Mouse (Mus musculus) limb, embryonic 13.5 days (tissue): ENCODE measurements around the gene Pou2af1. TPM values are rescaled to one million over a fixed set of nuclear protein-coding genes. Genes with fewer than 3 reads are reported as not detected.

Experiments
- ATAC-seq: fragments of 200-750 bp; cut with Nextera tagmentation; 2 replicates; pipeline ENCODE4 v1.8.0; 2017; ENCODE audit warnings: low read depth, moderate number of reproducible peaks, moderate TSS enrichment; ENCODE audit not compliant: low FRiP score
- H3K27ac ChIP-seq: fragments of 300-500 bp; sonication (generic); 2 replicates; pipeline ENCODE4 v1.5.1; 2015; ENCODE audit warnings: inconsistent platforms, mild to moderate bottlenecking, moderate library complexity
- H3K27me3 ChIP-seq: fragments of 300-500 bp; sonication (generic); 2 replicates; pipeline ENCODE4 v1.6.1; 2015; ENCODE audit warnings: mild to moderate bottlenecking, inconsistent platforms
- H3K36me3 ChIP-seq: fragments of 300-500 bp; sonication (generic); 2 replicates; pipeline ENCODE4 v1.6.1; 2015; ENCODE audit warnings: inconsistent platforms, mild to moderate bottlenecking, moderate library complexity
- H3K4me1 ChIP-seq: fragments of 300-500 bp; sonication (generic); 2 replicates; pipeline ENCODE4 v1.6.1; 2015; ENCODE audit warnings: inconsistent platforms
- H3K4me2 ChIP-seq: fragments of 300-500 bp; sonication (generic); replicated peaks from 2 replicates; pipeline ENCODE4 v1.6.1; 2015; ENCODE audit warnings: inconsistent platforms, mild to moderate bottlenecking, moderate library complexity
- H3K4me3 ChIP-seq: fragments of 300-500 bp; sonication (generic); 2 replicates; pipeline ENCODE4 v1.5.1; 2015; ENCODE audit warnings: moderate library complexity, mild to moderate bottlenecking, inconsistent platforms
- H3K9ac ChIP-seq: fragments of 300-500 bp; sonication (generic); 2 replicates; pipeline ENCODE4 v1.6.1; 2015; ENCODE audit warnings: mild to moderate bottlenecking, inconsistent platforms
- H3K9me3 ChIP-seq: fragments of 300-500 bp; sonication (generic); 2 replicates; pipeline ENCODE4 v1.6.1; 2016; ENCODE audit warnings: inconsistent platforms
- WGBS: fragments of 180-500 bp; shearing (Covaris S2); methylation state at CpG from one replicate; pipeline ENCODE4 v1.1.7; 2015; 5-methylcytosine and 5-hydroxymethylcytosine counted together
- polyA plus RNA-seq: library from polyadenylated mRNA; unstranded; fragments of >200 nt; fragmentation: Nextera tagmentation; extraction: Ambion mirVana; gene quantifications from 2 replicates; pipeline ENCODE4 v1.2.1, GENCODE M21; 2015

The Pou2af1 gene
- polyA plus RNA-seq = not detected in 2 replicates

- Histone ChIP-seq H3K4me3 (no peak within 1 kb of the TSS), H3K4me2 (no peak within 1 kb of the TSS), H3K9ac (no peak within 1 kb of the TSS), H3K36me3 (no peaks in the 10 kb centered on the region), H3K9me3 (no peaks in the 10 kb centered on the region), H3K4me1 (0 out of 2 replicates have a peak, but pooled peaks cover 3% of the 10 kb centered on the region), H3K27ac (no peak within 1 kb of the TSS), H3K27me3 (no peaks in the 10 kb centered on the region)
- 76% methylated on average over 20 of the region's 20 CpGs for WGBS
- no peak for ATAC-seq
Observed at GRCm38 (mm10) chr9:51213023-51213728, at the start of gene Pou2af1. Pou2af1 (plus strand) TSS chr9:51213708.

- Histone ChIP-seq H3K9me3 (no peaks in the 10 kb centered on the region), H3K4me3 (no peak overlapping the region), H3K36me3 (no peaks in the 10 kb centered on the region), H3K9ac (no peak overlapping the region), H3K4me1 (peaks cover 7% of the 10 kb centered on the region; the same call in 1 of the 2 replicates), H3K4me2 (no peak overlapping the region), H3K27me3 (peaks cover 19% of the 10 kb centered on the region), H3K27ac (no peak overlapping the region)
- no peak for ATAC-seq
- WGBS = 80% methylated on average over 5 of the region's 5 CpGs
Observed at GRCm38 (mm10) chr9:51163989-51164388, 49.5 kb upstream of the Pou2af1 start.

DNA sequence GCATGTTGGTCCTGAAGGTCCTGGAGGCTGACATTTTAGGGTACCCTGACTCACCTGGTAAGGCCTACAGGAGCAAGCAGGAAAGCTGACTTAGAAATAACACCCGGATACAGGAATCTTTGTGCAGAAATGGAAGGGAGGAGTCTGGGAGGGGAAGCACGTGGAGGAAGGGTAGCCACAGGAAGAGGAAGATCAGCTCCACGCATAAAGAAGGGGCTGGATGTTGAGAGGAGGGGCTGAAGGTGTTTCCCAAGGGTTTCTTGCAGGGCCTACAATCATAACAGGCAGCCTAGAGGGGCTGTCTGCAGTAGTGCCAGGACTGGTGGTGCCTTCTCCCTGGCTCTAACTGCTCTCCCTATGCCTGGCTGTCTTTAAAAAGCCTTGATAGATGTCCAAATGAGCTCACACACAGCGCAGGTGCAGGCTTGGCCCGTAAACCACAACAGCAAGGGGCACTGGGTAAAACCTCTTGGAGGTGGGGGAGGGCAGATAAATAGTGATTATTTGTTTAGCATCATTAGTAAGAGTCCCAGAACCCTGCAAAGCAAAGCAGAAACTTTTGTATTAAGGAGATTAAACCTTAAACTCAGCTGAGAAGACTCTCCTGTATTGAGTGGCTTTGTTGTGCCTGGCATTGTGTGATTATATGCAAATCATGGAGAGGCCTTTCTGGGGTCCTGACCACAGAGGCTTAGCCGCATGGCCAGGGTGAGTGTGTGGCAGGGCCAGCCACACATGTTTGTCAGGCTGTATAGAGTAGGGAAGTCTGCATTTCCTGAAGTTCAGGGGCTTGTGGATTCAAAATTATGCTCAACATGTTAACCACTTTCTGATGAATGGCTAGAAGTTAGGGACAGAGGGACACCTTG, 48.0 kb upstream of the Pou2af1 start, which contains the start of gene Gm32742:
Gm32742 (minus strand) TSS at position 206 of the 869 bp plus-strand sequence.
- Histone ChIP-seq H3K27ac (no peak within 1 kb of the TSS), H3K36me3 (no peaks in the 10 kb centered on the region), H3K9ac (no peak within 1 kb of the TSS), H3K9me3 (no peaks in the 10 kb centered on the region), H3K4me2 (no peak within 1 kb of the TSS), H3K27me3 (peaks cover 5% of the 10 kb centered on the region), H3K4me3 (no peak within 1 kb of the TSS), H3K4me1 (peaks cover 7% of the 10 kb centered on the region; the same call in 1 of the 2 replicates)
- no peak for ATAC-seq
- 41% methylated on average over 6 of the region's 6 CpGs for WGBS

- H3K27ac ChIP-seq = no peak overlapping the region
- H3K4me1 ChIP-seq = peaks cover 7% of the 10 kb centered on the region; the same call in 1 of the 2 replicates
- H3K4me3 ChIP-seq = no peak overlapping the region
- no peaks in the 10 kb centered on the region for H3K36me3 ChIP-seq
- no peaks in the 10 kb centered on the region for H3K27me3 ChIP-seq
- H3K4me2 ChIP-seq = no peak overlapping the region
- 69% methylated on average over 11 of the region's 11 CpGs for WGBS
- H3K9ac ChIP-seq = no peak overlapping the region
- no peak for ATAC-seq
- no peaks in the 10 kb centered on the region for H3K9me3 ChIP-seq
Observed at GRCm38 (mm10) chr9:51167954-51168353, 45.6 kb upstream of the Pou2af1 start.

DNA sequence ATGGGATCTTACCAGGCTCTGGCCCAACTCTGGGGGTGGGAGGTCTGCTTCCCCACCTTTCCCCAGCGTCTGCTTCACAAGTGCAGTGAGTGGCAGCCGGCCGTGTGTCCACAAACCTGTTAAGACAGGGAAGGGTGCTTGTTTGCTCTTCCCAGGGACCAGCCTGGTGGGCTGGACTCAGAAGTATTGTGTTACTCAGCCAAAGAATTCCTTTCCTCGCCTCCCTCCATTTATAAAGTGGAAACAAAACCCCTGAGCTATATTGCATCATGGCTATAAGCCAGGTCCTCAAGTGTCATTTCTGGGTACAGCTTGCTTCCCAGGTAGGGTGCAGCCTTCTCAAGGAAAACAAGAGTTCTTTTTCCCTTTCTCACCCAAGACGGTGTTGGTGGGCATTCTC, 44.8 kb upstream of the Pou2af1 start:
- Histone ChIP-seq H3K27me3 (no peaks in the 10 kb centered on the region), H3K4me1 (peaks cover 7% of the 10 kb centered on the region; the same call in 1 of the 2 replicates), H3K4me2 (no peak overlapping the region), H3K9ac (no peak overlapping the region), H3K4me3 (no peak overlapping the region), H3K9me3 (no peaks in the 10 kb centered on the region), H3K36me3 (no peaks in the 10 kb centered on the region), H3K27ac (no peak overlapping the region)
- ATAC-seq = no peak
- WGBS = 65% methylated on average over 5 of the region's 5 CpGs

- ATAC-seq = no peak
- Histone ChIP-seq H3K9me3 (no peaks in the 10 kb centered on the region), H3K9ac (no peak overlapping the region), H3K27ac (no peak overlapping the region), H3K4me3 (no peak overlapping the region), H3K4me1 (peaks cover 7% of the 10 kb centered on the region; the same call in 1 of the 2 replicates), H3K36me3 (no peaks in the 10 kb centered on the region), H3K4me2 (no peak overlapping the region), H3K27me3 (no peaks in the 10 kb centered on the region)
- WGBS = 84% methylated on average over 7 of the region's 7 CpGs
Observed at GRCm38 (mm10) chr9:51169133-51169532, 44.4 kb upstream of the Pou2af1 start.

GRCm38 (mm10) chr9:51170298-51170697, 43.2 kb upstream of the Pou2af1 start:
- no peak overlapping the region for H3K9ac ChIP-seq
- H3K4me1 ChIP-seq = peaks cover 7% of the 10 kb centered on the region; the same call in 1 of the 2 replicates
- no peaks in the 10 kb centered on the region for H3K9me3 ChIP-seq
- H3K36me3 ChIP-seq = no peaks in the 10 kb centered on the region
- H3K27ac ChIP-seq = no peak overlapping the region
- no peak for ATAC-seq
- H3K4me3 ChIP-seq = no peak overlapping the region
- WGBS = 69% methylated on average over 6 of the region's 6 CpGs
- no peaks in the 10 kb centered on the region for H3K27me3 ChIP-seq
- H3K4me2 ChIP-seq = no peak overlapping the region

- no peak overlapping the region for H3K4me3 ChIP-seq
- H3K36me3 ChIP-seq = no peaks in the 10 kb centered on the region
- H3K9ac ChIP-seq = no peak overlapping the region
- no peak overlapping the region for H3K4me2 ChIP-seq
- no peak for ATAC-seq
- H3K4me1 ChIP-seq = no peaks in the 10 kb centered on the region
- H3K27ac ChIP-seq = no peak overlapping the region
- H3K27me3 ChIP-seq = no peaks in the 10 kb centered on the region
- H3K9me3 ChIP-seq = no peaks in the 10 kb centered on the region
- 59% methylated on average over 8 of the region's 8 CpGs for WGBS
Observed at GRCm38 (mm10) chr9:51174890-51175464, 38.5 kb upstream of the Pou2af1 start.

DNA sequence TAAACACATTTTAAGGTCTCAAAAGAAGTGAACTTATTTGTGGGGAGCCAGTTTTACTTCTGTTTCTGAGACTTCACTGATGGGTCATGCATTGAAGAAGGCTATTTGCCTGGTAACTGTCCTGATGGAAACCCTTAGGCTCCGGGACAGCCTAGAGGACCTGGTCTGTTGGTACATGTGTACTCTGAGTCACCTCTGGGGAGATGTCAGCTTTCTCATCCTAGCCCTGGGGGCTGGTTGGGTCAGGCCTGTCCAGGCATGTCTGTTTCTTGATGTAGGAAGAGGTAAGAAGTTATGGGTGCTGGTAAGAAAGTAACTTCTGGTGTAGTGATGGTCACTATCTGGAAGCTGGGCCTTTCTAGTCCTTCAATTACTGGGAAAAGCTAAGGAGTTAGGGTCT, 37.8 kb upstream of the Pou2af1 start:
- Histone ChIP-seq H3K9ac (no peak overlapping the region), H3K4me1 (no peaks in the 10 kb centered on the region), H3K9me3 (no peaks in the 10 kb centered on the region), H3K4me2 (no peak overlapping the region), H3K4me3 (no peak overlapping the region), H3K36me3 (no peaks in the 10 kb centered on the region), H3K27ac (no peak overlapping the region), H3K27me3 (no peaks in the 10 kb centered on the region)
- 100% methylated on average over 1 of the region's 1 CpGs for WGBS
- ATAC-seq = no peak

DNA sequence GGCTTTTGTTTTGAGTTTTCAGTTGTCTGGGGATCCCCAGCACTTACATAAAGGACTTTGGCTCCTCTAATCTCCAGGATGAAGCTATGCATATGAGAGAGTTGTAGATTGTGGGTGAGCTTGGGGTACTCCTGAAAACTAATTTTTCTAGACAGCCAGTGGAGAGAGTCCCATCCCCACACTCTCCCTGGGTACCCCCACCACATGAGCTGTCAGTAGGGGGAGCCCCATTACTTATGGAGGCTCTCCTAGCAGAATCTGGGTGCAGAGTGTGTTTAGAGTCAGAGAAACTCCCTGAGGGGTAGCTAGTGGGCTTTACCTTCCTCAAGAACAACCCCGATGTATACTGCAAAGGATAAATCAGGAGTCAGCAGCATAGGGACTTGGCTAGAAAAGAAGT, 35.2 kb upstream of the Pou2af1 start:
- Histone ChIP-seq H3K27ac (no peak overlapping the region), H3K4me1 (no peaks in the 10 kb centered on the region), H3K9me3 (no peaks in the 10 kb centered on the region), H3K9ac (no peak overlapping the region), H3K4me3 (no peak overlapping the region), H3K36me3 (no peaks in the 10 kb centered on the region), H3K4me2 (no peak overlapping the region), H3K27me3 (no peaks in the 10 kb centered on the region)
- ATAC-seq = no peak
- WGBS = 90% methylated on average over 1 of the region's 1 CpGs

DNA sequence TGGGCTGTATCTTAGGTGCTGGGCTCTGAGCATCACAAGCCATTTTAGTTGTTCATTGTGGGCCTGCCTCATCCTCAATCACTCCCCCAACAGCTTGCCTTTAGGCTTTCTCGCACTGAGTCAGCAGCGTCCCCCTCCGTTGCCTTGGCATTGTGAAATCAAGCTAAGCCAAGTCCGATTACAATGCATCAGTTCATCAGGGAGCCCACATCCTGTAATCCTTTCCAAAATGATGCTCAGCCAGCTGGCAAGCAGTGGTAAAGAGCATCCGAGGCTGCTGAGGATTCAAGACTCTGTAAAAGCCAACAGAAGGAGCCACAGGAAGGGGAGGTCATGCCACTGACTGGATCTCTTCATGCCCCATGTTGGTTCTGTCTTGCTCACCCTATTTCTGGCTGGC, 32.9 kb upstream of the Pou2af1 start:
- Histone ChIP-seq H3K27ac (no peak overlapping the region), H3K36me3 (no peaks in the 10 kb centered on the region), H3K4me2 (no peak overlapping the region), H3K9ac (no peak overlapping the region), H3K4me3 (no peak overlapping the region), H3K27me3 (no peaks in the 10 kb centered on the region), H3K9me3 (no peaks in the 10 kb centered on the region), H3K4me1 (no peaks in the 10 kb centered on the region)
- 80% methylated on average over 5 of the region's 5 CpGs for WGBS
- no peak for ATAC-seq
